Mouse (Mus musculus) skeletal muscle tissue, adult 2 months (tissue): Measurements from ENCODE around the gene Lyrm7.

ENCODE experiments used
- DNase-seq: peaks from one replicate; pipeline ENCODE4 v3.0.0-alpha.2; 2012; ENCODE audit warnings: low read depth, low spot score

The Lyrm7 gene

GRCm38 (mm10) chr11:54845470-54846442 lies 15.0 kb downstream of the Lyrm7 start:
- DNase-seq = no peak

DNA sequence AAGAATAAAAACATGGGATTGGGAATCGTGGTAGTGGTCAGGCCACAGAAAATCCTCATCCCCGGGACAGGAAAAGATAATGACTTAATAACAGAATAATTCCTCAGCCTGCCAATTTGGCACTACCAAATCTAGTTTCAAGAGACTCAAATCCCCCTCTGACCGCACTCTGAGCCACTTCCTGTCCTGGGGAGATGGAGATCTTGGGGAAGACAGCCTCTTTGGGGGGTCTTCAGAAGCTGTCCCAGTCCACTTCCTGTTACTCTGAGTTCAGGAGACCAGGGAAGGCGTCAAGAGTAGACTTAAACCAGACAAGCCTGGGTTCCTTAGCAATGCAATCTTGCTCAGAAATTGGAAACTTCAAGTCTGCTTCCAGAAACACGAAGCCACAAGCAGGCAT lies 15.8 kb downstream of the Lyrm7 start:
- DNase-seq = no peak

DNA sequence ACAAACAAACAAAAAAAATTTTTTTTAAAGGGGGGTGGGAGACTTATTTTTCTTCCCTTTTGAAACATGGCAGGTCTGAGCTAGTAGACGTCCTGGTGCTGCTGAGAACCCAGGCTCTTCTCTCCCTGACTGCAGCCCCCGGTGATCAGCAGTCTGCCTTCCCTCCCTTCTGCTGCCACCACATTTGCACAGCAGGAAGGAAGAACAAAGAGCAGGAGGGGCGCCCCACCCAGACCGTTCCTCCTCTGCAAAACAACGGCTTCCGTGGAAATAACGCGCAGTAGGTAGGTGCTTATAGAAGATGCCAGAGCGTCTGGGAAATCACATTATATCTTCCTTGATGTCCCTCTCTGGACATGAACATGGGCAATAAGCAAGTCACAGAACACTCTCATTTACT lies 16.3 kb downstream of the Lyrm7 start:
- DNase-seq = no peak

GRCm38 (mm10) chr11:54840891-54841290 lies 19.8 kb downstream of the Lyrm7 start:
- no peak for DNase-seq

DNA sequence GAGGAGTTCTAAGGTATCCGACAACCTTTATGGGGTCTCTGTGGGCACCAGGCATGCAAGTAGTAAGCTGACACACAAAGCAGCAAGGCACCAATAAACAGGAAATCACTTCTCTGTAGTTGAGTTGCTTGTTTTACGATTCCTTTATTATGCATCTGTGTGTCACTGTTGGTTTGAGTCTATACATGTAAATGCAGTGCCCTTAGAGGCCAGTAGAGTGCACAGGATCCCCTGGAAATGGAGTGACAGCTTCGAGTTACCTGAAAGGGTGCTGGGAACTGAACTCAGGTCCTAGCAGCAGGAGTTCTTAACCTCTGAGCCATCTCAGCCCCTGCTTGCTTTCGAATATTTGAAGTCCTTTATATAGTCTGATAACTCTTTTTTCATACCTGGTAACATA lies 21.0 kb downstream of the Lyrm7 start:
- DNase-seq = no peak

- no peak for DNase-seq
Measured at GRCm38 (mm10) chr11:54836106-54836505, 24.6 kb downstream of the Lyrm7 start.

- DNase-seq = no peak
Measured at GRCm38 (mm10) chr11:54834596-54834995, 26.1 kb downstream of the Lyrm7 start.

- no peak for DNase-seq
Measured at GRCm38 (mm10) chr11:54833833-54834232, 26.9 kb downstream of the Lyrm7 start.

DNA sequence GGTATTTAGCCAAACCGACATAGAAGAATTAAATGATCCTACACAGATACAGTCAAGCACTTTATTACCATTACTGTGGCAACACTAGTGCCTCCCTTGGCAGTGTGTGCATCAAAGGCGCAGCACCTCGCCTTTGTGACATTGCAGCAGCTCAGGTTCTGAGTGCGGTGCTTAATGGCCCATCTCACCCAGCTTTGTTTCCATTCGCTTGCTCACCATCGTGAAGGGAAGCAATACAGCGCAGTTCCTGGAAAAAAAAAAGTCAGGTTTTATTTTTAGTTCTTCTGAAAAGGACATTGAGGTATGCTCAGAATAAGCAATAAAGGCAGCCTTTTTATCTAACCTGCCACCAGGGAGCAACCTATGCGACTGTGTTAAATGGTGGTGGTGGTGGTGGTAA lies 33.9 kb downstream of the Lyrm7 start:
- DNase-seq = no peak

GRCm38 (mm10) chr11:54825774-54826173 lies 34.9 kb downstream of the Lyrm7 start:
- DNase-seq = no peak

DNA sequence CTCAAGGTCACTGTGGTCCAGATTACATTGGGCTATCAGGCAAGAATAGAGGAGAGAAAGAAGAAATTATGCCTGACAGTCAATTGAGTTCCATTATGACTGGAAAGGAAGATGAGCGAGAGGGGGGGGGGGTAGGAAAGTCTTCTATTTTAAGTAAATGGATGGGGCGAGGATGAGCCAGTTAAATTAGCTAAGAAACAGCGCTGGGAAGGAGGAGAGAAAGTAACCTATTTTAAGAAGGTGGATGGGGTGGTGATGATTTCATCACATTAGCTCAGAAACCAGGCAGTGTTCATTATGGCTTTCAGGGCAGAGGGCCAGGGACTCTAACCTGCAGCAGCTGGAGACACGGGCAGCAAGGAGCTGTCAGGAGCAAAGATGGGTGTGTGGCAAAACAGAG lies 37.2 kb downstream of the Lyrm7 start:
- DNase-seq = no peak

DNA sequence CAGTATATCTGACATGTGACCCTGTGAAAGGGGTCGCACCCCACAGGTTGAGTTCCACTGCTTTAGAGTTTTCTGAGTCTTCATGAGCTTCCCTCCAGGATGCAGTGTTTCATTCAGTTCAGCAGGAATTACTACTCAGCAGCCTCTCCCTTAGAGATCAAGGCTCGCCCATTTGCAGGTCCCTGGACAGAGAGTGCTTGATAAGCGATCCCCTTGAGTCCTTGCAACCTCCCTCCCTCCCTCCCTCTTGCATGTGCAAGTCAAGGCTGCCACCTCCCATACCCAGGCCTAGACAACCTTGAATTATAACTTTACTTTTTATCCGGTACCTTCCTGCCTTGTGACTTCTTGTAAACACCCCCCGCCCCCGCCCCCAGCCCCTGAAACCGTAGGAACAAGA lies 41.2 kb downstream of the Lyrm7 start:
- DNase-seq = no peak

DNA sequence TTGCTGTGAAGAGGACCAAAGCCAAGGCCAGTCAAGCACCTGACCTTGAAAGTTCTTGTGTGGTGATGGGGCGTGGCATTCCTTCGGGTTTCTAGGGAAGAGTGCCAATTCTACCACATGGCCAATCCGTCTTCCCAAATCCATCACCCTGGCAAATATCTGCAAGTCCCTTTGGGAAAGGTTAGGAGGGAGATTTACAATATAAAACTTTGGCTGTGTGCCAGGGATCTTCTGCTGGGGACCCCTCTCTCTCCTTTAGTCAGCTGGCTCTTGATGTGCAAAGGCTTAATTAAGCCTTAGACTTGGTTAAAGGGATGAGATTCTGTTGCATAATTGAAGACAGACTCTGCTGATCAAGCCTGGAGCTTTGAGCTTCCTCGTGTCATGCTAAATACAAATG lies 43.3 kb downstream of the Lyrm7 start:
- DNase-seq = no peak

DNA sequence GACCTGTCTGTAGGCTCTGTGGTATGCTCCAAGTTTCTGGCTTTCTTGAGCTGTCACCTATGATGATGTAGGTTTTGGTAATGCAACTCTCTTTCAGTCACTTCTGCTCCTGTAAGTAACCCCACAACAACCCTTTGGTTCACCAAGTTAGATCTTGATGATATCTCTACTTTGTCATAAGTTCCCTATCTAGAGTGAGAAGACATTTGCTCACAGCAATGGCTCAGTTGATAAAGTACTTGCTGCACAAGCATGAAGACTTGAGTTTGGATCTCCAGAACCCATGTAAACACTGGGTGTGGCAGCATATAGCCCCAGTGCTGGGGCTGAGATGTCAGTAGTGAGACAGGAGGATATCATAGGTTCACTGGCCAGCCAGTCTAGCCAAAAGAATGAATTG lies 45.1 kb downstream of the Lyrm7 start:
- DNase-seq = no peak

DNA sequence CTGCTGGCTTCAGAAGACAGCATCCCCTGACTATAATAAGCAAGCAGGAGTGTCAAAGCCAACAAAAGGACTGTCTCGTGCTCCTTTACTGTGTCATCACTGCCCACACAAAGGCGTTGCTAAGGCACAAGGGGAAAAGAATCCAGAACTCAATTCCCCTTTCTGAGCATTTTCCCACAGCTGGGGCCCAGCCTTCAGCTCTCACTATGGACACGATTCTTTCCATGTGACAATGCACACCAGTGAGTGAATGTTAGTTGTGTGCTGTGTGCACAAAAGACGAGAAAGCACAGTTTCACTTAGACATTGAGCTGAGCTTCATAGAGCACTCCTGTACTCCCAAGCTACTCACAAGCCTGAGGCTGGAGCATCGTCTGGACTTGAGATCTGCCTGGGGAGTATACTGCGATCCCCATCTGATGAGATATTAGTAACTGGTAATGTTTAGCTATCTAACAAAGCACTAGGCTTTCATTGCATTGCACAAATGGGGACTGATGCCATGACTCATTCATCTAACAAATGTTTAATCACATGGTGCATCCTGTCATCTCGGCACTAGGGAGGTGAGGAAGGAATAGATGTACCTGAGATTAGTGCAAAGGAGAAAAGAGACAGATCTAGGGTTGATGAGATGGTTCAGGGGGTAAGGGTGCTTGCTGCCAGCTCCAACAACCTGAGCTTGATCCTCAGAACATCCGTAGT lies 47.8 kb downstream of the Lyrm7 start:
- DNase-seq = no peak

GRCm38 (mm10) chr11:54812314-54812713 lies 48.4 kb downstream of the Lyrm7 start:
- no peak for DNase-seq

- DNase-seq = no peak
Measured at GRCm38 (mm10) chr11:54811054-54811453, 49.7 kb downstream of the Lyrm7 start.

- DNase-seq = no peak
Measured at GRCm38 (mm10) chr11:54809582-54809981, 51.1 kb downstream of the Lyrm7 start.

DNA sequence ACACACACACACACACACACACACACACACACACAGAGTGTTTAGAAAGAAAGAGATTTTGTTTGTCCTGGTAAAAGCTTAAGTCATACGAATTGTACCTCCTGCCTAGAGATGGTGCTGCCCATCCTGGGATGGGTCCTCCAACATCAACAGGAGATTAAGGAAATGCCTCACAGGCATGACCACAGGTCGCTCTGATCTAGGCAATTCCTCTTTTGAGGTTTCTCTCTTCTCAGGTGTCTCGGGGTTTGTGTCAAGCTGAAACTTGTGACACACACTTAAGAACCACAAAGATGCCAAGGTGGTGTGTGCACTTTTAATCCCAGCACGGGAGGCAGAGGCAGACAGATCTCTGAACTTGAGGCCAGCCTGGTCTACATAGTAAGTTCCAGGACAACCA lies 52.5 kb downstream of the Lyrm7 start:
- DNase-seq = no peak

DNA sequence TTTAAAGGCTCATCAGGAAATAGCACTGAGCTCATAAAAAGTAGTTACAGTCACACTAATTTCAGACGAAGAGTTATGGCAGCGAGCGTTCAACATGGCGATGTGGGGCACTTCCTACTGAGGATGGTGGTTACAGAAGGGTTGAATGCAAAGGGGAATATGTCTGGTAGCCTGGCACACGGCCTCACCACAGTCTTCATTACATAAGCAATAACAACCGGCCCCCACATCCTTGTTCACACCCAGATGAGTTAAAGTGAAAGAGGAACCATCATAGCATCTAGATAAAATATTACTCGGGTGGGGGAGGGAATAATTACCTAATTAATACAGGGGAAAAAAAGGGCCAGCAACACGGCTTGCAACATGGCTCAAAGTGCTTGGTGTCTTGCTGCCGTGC lies 53.0 kb downstream of the Lyrm7 start:
- DNase-seq = peak; percentile 59

GRCm38 (mm10) chr11:54806891-54807290 lies 53.8 kb downstream of the Lyrm7 start:
- no peak for DNase-seq

GRCm38 (mm10) chr11:54805196-54805595 lies 55.5 kb downstream of the Lyrm7 start:
- peak; percentile 68 for DNase-seq

DNA sequence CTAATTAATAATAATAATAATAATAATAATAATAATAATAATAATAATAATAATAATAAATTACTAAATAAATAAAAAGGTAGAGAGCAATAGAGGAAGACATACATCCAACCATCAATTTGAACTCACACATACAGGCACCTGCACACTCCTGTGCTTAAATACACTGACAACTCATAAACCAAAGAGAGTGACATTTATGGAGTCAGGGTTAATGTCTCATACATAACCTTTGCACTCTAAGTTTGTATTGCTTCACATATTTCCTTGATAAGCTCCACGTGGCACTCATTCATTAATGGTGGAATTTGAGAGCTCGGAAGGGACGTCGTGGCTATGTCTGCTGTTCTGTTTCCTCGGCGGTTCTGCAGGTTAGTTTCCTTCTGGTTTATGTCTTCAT lies 58.1 kb downstream of the Lyrm7 start:
- DNase-seq = no peak
